Mouse (Mus musculus): ENCODE data around the gene Spint3. TPM values are rescaled to one million over a fixed set of nuclear protein-coding genes. Genes with fewer than 3 reads are reported as not detected.
"Not testable (repeated sequence)": the region's sequence is repeated elsewhere in the genome, so short reads cannot be mapped to it uniquely, and the experiment has no call there.

Gene Spint3
- not detected in 2 replicates for polyA plus RNA-seq (2015; fragmentation: Nextera tagmentation; extraction: Ambion mirVana)

- 84% methylated on average over 6 of the region's 6 CpGs for WGBS
Measured at GRCm38 (mm10) chr2:164573359-164573758, at the start of gene Spint3. Gene Spint3, minus strand, starts transcription at chr2:164573459.

GRCm38 (mm10) chr2:164621775-164622174 is 48.5 kb upstream of the Spint3 start:
- Histone ChIP-seq H3K27ac (no peak overlapping the region), H3K9me3 (no peaks in the 10 kb centered on the region), H3K4me1 (replicated peaks) (no peaks in the 10 kb centered on the region), H3K9ac (replicated peaks) (no peak overlapping the region), H3K27me3 (no peaks in the 10 kb centered on the region), H3K36me3 (no peaks in the 10 kb centered on the region), H3K4me3 (replicated peaks) (no peak overlapping the region), H3K4me2 (replicated peaks) (no peak overlapping the region)
- WGBS, result 84% methylated on average over 4 of the region's 4 CpGs
- ATAC-seq, result no peak

More at GRCm38 (mm10) chr2:164573359-164573758, at the start of gene Spint3:
- ATAC-seq; H3K36me3 ChIP-seq; H3K27ac ChIP-seq; H3K4me1 ChIP-seq (replicated peaks); H3K9me3 ChIP-seq; H3K4me2 ChIP-seq (replicated peaks); H3K4me3 ChIP-seq (replicated peaks); H3K27me3 ChIP-seq; H3K9ac ChIP-seq (replicated peaks): not testable (repeated sequence)

DNA sequence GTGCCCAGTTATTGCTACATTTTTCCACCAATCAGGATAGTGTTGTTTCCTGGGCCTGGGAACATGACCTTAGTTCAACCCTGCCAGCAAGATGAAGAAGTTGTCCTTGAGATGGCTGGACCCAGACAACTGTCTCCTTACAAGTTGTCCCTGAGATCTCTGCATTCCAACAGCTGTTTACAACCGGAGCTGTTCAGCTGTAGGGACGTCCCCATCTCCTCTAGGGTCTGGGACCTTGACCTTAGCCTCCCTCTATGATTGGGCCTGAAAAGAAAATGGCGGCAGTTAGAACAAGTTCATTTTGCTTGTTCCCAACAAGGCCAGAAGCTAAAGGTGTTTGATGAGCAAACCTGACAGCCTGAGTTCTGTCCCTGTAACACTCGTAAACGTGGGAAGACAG is 45.8 kb upstream of the Spint3 start:
- H3K4me1 ChIP-seq (replicated peaks), result no peaks in the 10 kb centered on the region
- WGBS, result 79% methylated on average over 5 of the region's 5 CpGs
- no peak for ATAC-seq

GRCm38 (mm10) chr2:164615386-164615785 is 42.1 kb upstream of the Spint3 start:
- ATAC-seq, result no peak
- H3K4me1 ChIP-seq (replicated peaks), result no peaks in the 10 kb centered on the region
- no peak overlapping the region for H3K27ac ChIP-seq
- no peaks in the 10 kb centered on the region for H3K9me3 ChIP-seq
- no peaks in the 10 kb centered on the region for H3K36me3 ChIP-seq
- no peak overlapping the region for H3K4me3 ChIP-seq (replicated peaks)
- H3K9ac ChIP-seq (replicated peaks), result no peak overlapping the region
- H3K27me3 ChIP-seq, result no peaks in the 10 kb centered on the region
- 90% methylated on average over 3 of the region's 3 CpGs for WGBS
- no peak overlapping the region for H3K4me2 ChIP-seq (replicated peaks)

More for the DNA sequence above, 45.8 kb upstream of the Spint3 start:
- H3K9ac ChIP-seq (replicated peaks), result no peak overlapping the region
- no peak overlapping the region for H3K4me2 ChIP-seq (replicated peaks)
- no peak overlapping the region for H3K4me3 ChIP-seq (replicated peaks)
- H3K27ac ChIP-seq, result no peak overlapping the region
- no peaks in the 10 kb centered on the region for H3K9me3 ChIP-seq
- no peaks in the 10 kb centered on the region for H3K27me3 ChIP-seq
- no peaks in the 10 kb centered on the region for H3K36me3 ChIP-seq

GRCm38 (mm10) chr2:164613471-164613870 is 40.2 kb upstream of the Spint3 start, which contains the start of the genes Wfdc6b and Wfdc8:
Gene Wfdc6b, plus strand, starts transcription at chr2:164613522.
Gene Wfdc8, minus strand, starts transcription at chr2:164613626.
- ATAC-seq; H3K36me3 ChIP-seq; H3K4me2 ChIP-seq (replicated peaks); H3K4me1 ChIP-seq (replicated peaks); H3K27ac ChIP-seq; H3K27me3 ChIP-seq; H3K9ac ChIP-seq (replicated peaks); H3K4me3 ChIP-seq (replicated peaks); H3K9me3 ChIP-seq: not testable (repeated sequence)
- WGBS, result 52% methylated on average over 8 of the region's 8 CpGs

DNA sequence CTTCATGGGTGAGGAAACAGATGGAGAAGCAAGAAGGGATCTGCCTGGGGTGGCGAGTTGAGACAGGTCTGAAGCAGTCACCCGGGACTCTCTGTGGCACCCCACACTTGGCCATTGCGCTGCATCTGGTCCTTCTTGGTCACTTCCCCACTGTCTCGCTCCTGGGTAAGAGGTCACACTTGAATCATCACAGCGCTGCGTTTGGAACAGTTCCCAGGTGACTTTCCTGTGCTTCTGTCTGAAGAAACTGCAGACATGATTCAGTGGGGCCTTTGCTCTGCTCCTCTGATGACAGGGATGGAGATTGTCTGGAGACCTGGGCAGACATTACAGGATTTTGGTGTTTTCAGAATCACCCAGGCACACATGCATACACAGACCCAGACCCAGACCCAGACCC is 35.5 kb upstream of the Spint3 start:
- no peak for ATAC-seq
- no peak overlapping the region for H3K9ac ChIP-seq (replicated peaks)
- H3K27ac ChIP-seq, result no peak overlapping the region
- H3K36me3 ChIP-seq, result no peaks in the 10 kb centered on the region
- H3K27me3 ChIP-seq, result no peaks in the 10 kb centered on the region
- H3K4me1 ChIP-seq (replicated peaks), result no peaks in the 10 kb centered on the region
- no peaks in the 10 kb centered on the region for H3K9me3 ChIP-seq
- 85% methylated on average over 6 of the region's 6 CpGs for WGBS
- H3K4me3 ChIP-seq (replicated peaks), result no peak overlapping the region
- H3K4me2 ChIP-seq (replicated peaks), result no peak overlapping the region

DNA sequence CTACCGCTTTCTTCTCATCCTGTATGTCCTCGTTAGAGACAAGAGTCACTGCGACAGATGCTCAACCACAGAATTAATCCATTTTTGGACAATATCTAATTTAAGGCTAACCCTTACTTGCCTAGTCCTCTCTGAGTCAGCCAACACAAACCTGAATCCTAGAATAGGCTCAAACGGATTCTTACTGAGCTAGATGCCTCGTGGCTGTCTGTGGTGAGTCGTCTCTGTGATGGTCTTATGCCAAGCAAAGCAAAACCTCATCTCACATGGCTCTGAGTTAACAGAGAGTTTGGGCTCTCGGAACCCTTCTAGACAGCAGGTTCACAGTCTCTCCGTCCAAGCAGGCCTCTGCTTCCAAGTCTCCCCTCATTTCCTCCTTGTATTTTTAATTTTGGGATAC is 31.2 kb upstream of the Spint3 start:
- ATAC-seq, result no peak
- H3K9ac ChIP-seq (replicated peaks), result no peak overlapping the region
- WGBS, result 94% methylated on average over 8 of the region's 8 CpGs
- no peaks in the 10 kb centered on the region for H3K4me1 ChIP-seq (replicated peaks)
- no peaks in the 10 kb centered on the region for H3K36me3 ChIP-seq
- no peak overlapping the region for H3K27ac ChIP-seq
- H3K4me3 ChIP-seq (replicated peaks), result no peak overlapping the region
- H3K9me3 ChIP-seq, result no peaks in the 10 kb centered on the region; the same call in 1 of the 2 replicates
- no peak overlapping the region for H3K4me2 ChIP-seq (replicated peaks)
- no peaks in the 10 kb centered on the region for H3K27me3 ChIP-seq

GRCm38 (mm10) chr2:164603482-164603881 is 30.2 kb upstream of the Spint3 start:
- H3K4me1 ChIP-seq (replicated peaks), result no peaks in the 10 kb centered on the region
- H3K9ac ChIP-seq (replicated peaks), result no peak overlapping the region
- no peaks in the 10 kb centered on the region for H3K36me3 ChIP-seq
- H3K4me3 ChIP-seq (replicated peaks), result no peak overlapping the region
- H3K9me3 ChIP-seq, result no peaks in the 10 kb centered on the region; the same call in 1 of the 2 replicates
- no peak overlapping the region for H3K4me2 ChIP-seq (replicated peaks)
- WGBS, result 94% methylated on average over 3 of the region's 3 CpGs
- no peak for ATAC-seq
- no peak overlapping the region for H3K27ac ChIP-seq
- H3K27me3 ChIP-seq, result no peaks in the 10 kb centered on the region

DNA sequence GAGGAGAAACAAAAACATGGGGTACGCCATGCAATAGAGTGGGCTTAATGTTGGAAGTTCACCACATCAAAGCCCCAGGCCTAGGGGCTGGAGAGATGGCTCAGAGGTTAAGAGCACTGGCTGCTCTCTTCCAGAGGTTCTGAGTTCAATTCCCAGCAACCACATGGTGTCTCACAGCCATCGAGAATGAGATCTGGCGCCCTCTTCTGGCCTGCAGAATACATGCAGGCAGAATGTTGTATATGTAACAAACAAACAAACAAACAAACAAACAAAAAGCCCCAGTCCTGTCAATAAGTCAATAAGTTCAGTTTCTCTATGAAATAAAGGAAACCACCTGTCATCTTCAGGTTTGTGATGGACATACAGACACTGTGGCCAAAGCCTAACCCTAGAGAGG is 26.9 kb upstream of the Spint3 start:
- H3K4me1 ChIP-seq (replicated peaks), result no peaks in the 10 kb centered on the region
- ATAC-seq, result no peak
- no peaks in the 10 kb centered on the region; the same call in 1 of the 2 replicates for H3K9me3 ChIP-seq
- no peak overlapping the region for H3K9ac ChIP-seq (replicated peaks)
- H3K27ac ChIP-seq, result no peak overlapping the region
- no peaks in the 10 kb centered on the region for H3K36me3 ChIP-seq
- 70% methylated on average over 3 of the region's 3 CpGs for WGBS
- H3K27me3 ChIP-seq, result no peaks in the 10 kb centered on the region
- H3K4me3 ChIP-seq (replicated peaks), result no peak overlapping the region
- no peak overlapping the region for H3K4me2 ChIP-seq (replicated peaks)

GRCm38 (mm10) chr2:164593494-164593893 is 20.2 kb upstream of the Spint3 start, which contains the start of gene Eppin:
Gene Eppin, minus strand, starts transcription at chr2:164593594.
- H3K27ac ChIP-seq, result no peak within 1 kb of the TSS
- H3K27me3 ChIP-seq, result no peaks in the 10 kb centered on the region
- no peaks in the 10 kb centered on the region for H3K4me1 ChIP-seq (replicated peaks)
- no peaks in the 10 kb centered on the region for H3K36me3 ChIP-seq
- ATAC-seq, result no peak
- no peak within 1 kb of the TSS for H3K4me3 ChIP-seq (replicated peaks)
- 77% methylated on average over 4 of the region's 4 CpGs for whole genome bisulfite sequencing
- no peak within 1 kb of the TSS for H3K4me2 ChIP-seq (replicated peaks)
- H3K9ac ChIP-seq (replicated peaks), result no peak within 1 kb of the TSS
- no peaks in the 10 kb centered on the region for H3K9me3 ChIP-seq

DNA sequence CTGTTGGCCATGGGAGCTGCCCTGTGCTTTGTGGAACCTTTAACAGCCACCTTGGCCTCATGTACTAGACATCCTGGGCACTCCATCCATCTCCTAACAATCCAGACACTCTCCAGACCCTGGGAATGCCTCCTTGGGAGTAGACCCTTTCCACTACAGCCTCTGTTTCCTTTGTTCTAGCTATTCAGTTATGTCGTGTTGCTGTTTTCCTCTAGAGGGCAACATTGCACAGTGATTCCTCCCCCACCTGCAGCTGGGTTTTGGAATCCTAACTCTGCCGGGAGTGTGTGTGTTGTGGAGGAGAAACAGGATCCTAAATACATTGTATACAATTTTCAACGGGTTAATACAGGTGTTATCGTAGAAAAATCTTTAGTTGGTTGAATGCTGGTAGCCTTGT is 18.8 kb upstream of the Spint3 start:
- Histone ChIP-seq H3K4me2 (replicated peaks) (no peak overlapping the region), H3K9me3 (no peaks in the 10 kb centered on the region), H3K9ac (replicated peaks) (no peak overlapping the region), H3K36me3 (no peaks in the 10 kb centered on the region), H3K27me3 (no peaks in the 10 kb centered on the region), H3K4me3 (replicated peaks) (no peak overlapping the region), H3K4me1 (replicated peaks) (no peaks in the 10 kb centered on the region), H3K27ac (no peak overlapping the region)
- 12% methylated on average over 4 of the region's 4 CpGs for WGBS
- peak; percentile 65 for ATAC-seq

- H3K27ac ChIP-seq; H3K36me3 ChIP-seq; H3K4me2 ChIP-seq (replicated peaks); H3K9me3 ChIP-seq; H3K27me3 ChIP-seq; H3K4me1 ChIP-seq (replicated peaks); H3K4me3 ChIP-seq (replicated peaks); ATAC-seq: not testable (repeated sequence)
- 55% methylated on average over 13 of the region's 13 CpGs for WGBS
- H3K9ac ChIP-seq (replicated peaks), result 0 out of 2 replicates have a peak within 1 kb of the TSS, but pooled peaks have one; percentile 3
Measured at GRCm38 (mm10) chr2:164585025-164585725, 11.9 kb upstream of the Spint3 start, which contains the start of gene Wfdc6a. Gene Wfdc6a, minus strand, starts transcription at chr2:164585447.

Data from midbrain, embryonic 13.5 days (tissue).